Mouse (Mus musculus) gastrocnemius, adult 8-10 months (tissue): ENCODE results near the gene 4930523C07Rik. TPM values are rescaled to one million over a fixed set of nuclear protein-coding genes. Genes with fewer than 3 reads are reported as not detected.

Experiments used
- DNase-seq, 2 experiments: peaks; one replicate each; pipeline ENCODE4 v3.0.0; 2022; ENCODE audit warnings: low spot score in 2 of 2
- total RNA-seq, 4 experiments: library from RNA; stranded (reverse); gene quantifications; 2 replicates each; pipeline ENCODE4 v1.2.4; 2022

Gene 4930523C07Rik
- total RNA-seq, 4 experiments from 2014 or later: 2.5 to 5.5 (median 3.1) TPM

- no peak for DNase-seq
Measured at GRCm38 (mm10) chr1:160099659-160100302, 55.6 kb downstream of the 4930523C07Rik start.

- DNase-seq: no peak
Measured at GRCm38 (mm10) chr1:160100996-160101395, 56.8 kb downstream of the 4930523C07Rik start.

- no peak for DNase-seq
Measured at GRCm38 (mm10) chr1:160105426-160105825, 61.2 kb downstream of the 4930523C07Rik start.

GRCm38 (mm10) chr1:160108604-160109003, 64.4 kb downstream of the 4930523C07Rik start:
- DNase-seq: no peak

GRCm38 (mm10) chr1:160123957-160124356, 79.8 kb downstream of the 4930523C07Rik start:
- DNase-seq: no peak

Other genes with a start within 250 kb of the 4930523C07Rik start
- not detected for gene Tnn, start 109.2 kb downstream of the 4930523C07Rik start, total RNA-seq
- gene Mrps14, start 150.8 kb downstream of the 4930523C07Rik start, total RNA-seq: 10 to 100 TPM; 74.2 to 82.8 (median 81.0) TPM
- gene Cacybp, start 168.5 kb downstream of the 4930523C07Rik start, total RNA-seq: 10 to 100 TPM; 52.4 to 67.6 (median 60.6) TPM